Mouse (Mus musculus): Measurements from ENCODE around the gene 1700003F12Rik. TPM values are rescaled to one million over a fixed set of nuclear protein-coding genes. Genes with fewer than 3 reads are reported as not detected.

1700003F12Rik gene
- polyA plus RNA-seq (2015; fragmentation: Nextera tagmentation; extraction: Ambion mirVana), result 1.8 and 2.2 TPM in 2 replicates

DNA sequence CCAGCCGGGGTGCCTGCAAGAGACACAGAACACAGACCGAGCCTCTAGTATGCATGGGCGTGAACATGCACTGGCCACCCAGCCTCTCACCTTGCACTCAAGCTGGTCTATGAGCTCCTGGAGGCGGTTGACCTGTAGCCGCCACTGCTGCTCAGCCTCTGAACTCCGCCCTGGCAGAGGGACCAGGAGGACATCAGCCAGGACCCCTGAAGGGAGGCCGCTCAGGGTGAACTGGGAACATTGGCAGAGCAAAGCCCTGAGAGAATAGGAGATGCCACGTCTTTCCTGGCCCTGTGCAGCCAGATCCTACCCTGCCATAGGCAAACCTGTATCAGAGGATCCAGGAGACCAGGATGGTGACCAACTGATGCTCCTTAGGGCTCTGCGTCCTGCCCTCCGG is at the start of gene 1700003F12Rik:
1700003F12Rik (plus strand) TSS at position 375 of the 400 bp plus-strand sequence.
- H3K27ac ChIP-seq (ENCODE audit: low read length), result no peak within 1 kb of the TSS
- H3K27me3 ChIP-seq (ENCODE audit: control insufficient read depth, insufficient read depth, low read depth, low read length), result peaks cover 27% of the 10 kb centered on the region
- ATAC-seq (ENCODE audit: low read depth), result no peak
- H3K9me3 ChIP-seq (replicated peaks; ENCODE audit: control insufficient read depth, low read length), result 0 out of 2 replicates have a peak, but pooled peaks cover 2% of the 10 kb centered on the region
- H3K4me1 ChIP-seq (ENCODE audit: control insufficient read depth, low read depth, low read length), result peaks cover 10% of the 10 kb centered on the region
- H3K4me2 ChIP-seq (ENCODE audit: low read depth, low read length), result no peak within 1 kb of the TSS
- no peaks in the 10 kb centered on the region for H3K36me3 ChIP-seq (ENCODE audit: control insufficient read depth, insufficient read depth)
- no peak within 1 kb of the TSS for H3K4me3 ChIP-seq (ENCODE audit: low read depth, low read length)
- H3K9ac ChIP-seq (ENCODE audit: low read depth, low read length), result no peak within 1 kb of the TSS
- 79% methylated on average over 10 of the region's 10 CpGs for WGBS (ENCODE audit: insufficient replicate concordance)

DNA sequence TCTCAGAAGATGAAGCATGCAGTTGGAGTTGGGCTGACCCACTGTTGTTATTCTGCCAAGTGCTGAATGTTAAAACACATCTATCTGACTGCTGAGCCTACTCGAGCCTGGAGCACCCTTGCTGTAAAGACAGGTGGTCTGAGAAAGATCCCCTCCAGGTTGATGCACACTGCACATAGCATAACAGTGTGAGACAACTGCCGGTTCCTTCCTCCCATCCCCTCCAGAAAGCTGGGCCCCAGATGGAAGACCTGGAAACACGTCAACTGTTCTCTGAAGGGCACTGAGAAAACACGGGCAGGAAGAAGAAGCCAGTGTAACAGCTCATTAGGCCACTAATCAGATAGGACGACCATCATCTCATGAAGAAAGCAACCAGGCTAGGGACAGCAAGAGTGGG is 48.3 kb upstream of the 1700003F12Rik start:
- H3K4me1 ChIP-seq (ENCODE audit: control insufficient read depth, low read depth, low read length), result no peaks in the 10 kb centered on the region
- H3K9ac ChIP-seq (ENCODE audit: low read depth, low read length), result no peak overlapping the region
- H3K4me3 ChIP-seq (ENCODE audit: low read depth, low read length), result no peak overlapping the region
- H3K4me2 ChIP-seq (ENCODE audit: low read depth, low read length), result no peak overlapping the region
- H3K9me3 ChIP-seq (replicated peaks; ENCODE audit: control insufficient read depth, low read length), result no peaks in the 10 kb centered on the region
- 49% methylated on average over 5 of the region's 5 CpGs for WGBS (ENCODE audit: insufficient replicate concordance)
- H3K27ac ChIP-seq (ENCODE audit: low read length), result no peak overlapping the region
- no peak for ATAC-seq (ENCODE audit: low read depth)
- H3K36me3 ChIP-seq (ENCODE audit: control insufficient read depth, insufficient read depth), result no peaks in the 10 kb centered on the region; the same call in 1 of the 2 replicates
- H3K27me3 ChIP-seq (ENCODE audit: control insufficient read depth, insufficient read depth, low read depth, low read length), result no peaks in the 10 kb centered on the region

DNA sequence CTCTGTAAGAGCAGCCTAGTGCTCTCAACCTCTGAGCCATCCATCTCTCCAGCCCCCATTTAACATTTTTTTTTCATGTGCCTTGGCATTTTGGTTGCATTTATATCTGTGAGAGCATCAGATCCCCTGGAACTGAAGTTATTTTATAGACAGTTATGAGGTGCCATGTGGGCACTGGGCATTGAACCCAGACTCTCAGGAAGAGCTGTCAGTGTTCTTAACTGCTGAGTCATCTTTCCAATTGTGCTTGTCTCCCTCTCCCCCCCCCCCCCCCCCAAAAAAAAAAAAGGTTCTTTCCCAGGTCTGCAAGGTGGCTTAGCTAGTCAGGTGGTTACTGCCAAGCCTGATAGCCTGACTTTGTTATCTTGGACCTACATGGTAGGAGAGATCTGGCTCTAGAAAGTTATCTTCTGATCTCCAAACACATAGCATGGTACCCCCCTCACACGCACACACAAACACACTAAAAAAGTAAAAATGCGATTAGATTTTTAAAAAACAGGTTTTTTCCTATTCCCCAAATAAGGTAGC is 47.1 kb upstream of the 1700003F12Rik start:
- Histone ChIP-seq H3K4me3 (ENCODE audit: low read depth, low read length) (no peak overlapping the region), H3K9me3 (replicated peaks; ENCODE audit: control insufficient read depth, low read length) (no peaks in the 10 kb centered on the region), H3K27me3 (ENCODE audit: control insufficient read depth, insufficient read depth, low read depth, low read length) (no peaks in the 10 kb centered on the region), H3K4me1 (ENCODE audit: control insufficient read depth, low read depth, low read length) (no peaks in the 10 kb centered on the region), H3K36me3 (ENCODE audit: control insufficient read depth, insufficient read depth) (no peaks in the 10 kb centered on the region; the same call in 1 of the 2 replicates), H3K9ac (ENCODE audit: low read depth, low read length) (no peak overlapping the region), H3K4me2 (ENCODE audit: low read depth, low read length) (no peak overlapping the region), H3K27ac (ENCODE audit: low read length) (no peak overlapping the region)
- WGBS (ENCODE audit: insufficient replicate concordance), result 49% methylated on average over 2 of the region's 2 CpGs
- peak; percentile 47; the same call in 1 of the 2 replicates for ATAC-seq (ENCODE audit: low read depth)

- WGBS (ENCODE audit: insufficient replicate concordance), result 81% methylated on average over 3 of the region's 3 CpGs
- Histone ChIP-seq H3K4me3 (ENCODE audit: low read depth, low read length) (no peak overlapping the region), H3K36me3 (ENCODE audit: control insufficient read depth, insufficient read depth) (no peaks in the 10 kb centered on the region; the same call in 1 of the 2 replicates), H3K27me3 (ENCODE audit: control insufficient read depth, insufficient read depth, low read depth, low read length) (no peaks in the 10 kb centered on the region), H3K9me3 (replicated peaks; ENCODE audit: control insufficient read depth, low read length) (no peaks in the 10 kb centered on the region), H3K27ac (ENCODE audit: low read length) (no peak overlapping the region), H3K4me2 (ENCODE audit: low read depth, low read length) (no peak overlapping the region), H3K4me1 (ENCODE audit: control insufficient read depth, low read depth, low read length) (no peaks in the 10 kb centered on the region), H3K9ac (ENCODE audit: low read depth, low read length) (no peak overlapping the region)
- ATAC-seq (ENCODE audit: low read depth), result no peak
Measured at GRCm38 (mm10) chr2:154500758-154501157, 46.1 kb upstream of the 1700003F12Rik start.

GRCm38 (mm10) chr2:154507076-154507475 is 39.8 kb upstream of the 1700003F12Rik start:
- no peaks in the 10 kb centered on the region for H3K9me3 ChIP-seq (replicated peaks; ENCODE audit: control insufficient read depth, low read length)
- ATAC-seq (ENCODE audit: low read depth), result no peak
- no peak overlapping the region for H3K27ac ChIP-seq (ENCODE audit: low read length)
- H3K9ac ChIP-seq (ENCODE audit: low read depth, low read length), result no peak overlapping the region
- H3K36me3 ChIP-seq (ENCODE audit: control insufficient read depth, insufficient read depth), result no peaks in the 10 kb centered on the region; the same call in 1 of the 2 replicates
- WGBS (ENCODE audit: insufficient replicate concordance), result 71% methylated on average over 2 of the region's 2 CpGs
- no peaks in the 10 kb centered on the region for H3K27me3 ChIP-seq (ENCODE audit: control insufficient read depth, insufficient read depth, low read depth, low read length)
- no peak overlapping the region for H3K4me3 ChIP-seq (ENCODE audit: low read depth, low read length)
- H3K4me1 ChIP-seq (ENCODE audit: control insufficient read depth, low read depth, low read length), result peaks cover 6% of the 10 kb centered on the region
- H3K4me2 ChIP-seq (ENCODE audit: low read depth, low read length), result no peak overlapping the region

DNA sequence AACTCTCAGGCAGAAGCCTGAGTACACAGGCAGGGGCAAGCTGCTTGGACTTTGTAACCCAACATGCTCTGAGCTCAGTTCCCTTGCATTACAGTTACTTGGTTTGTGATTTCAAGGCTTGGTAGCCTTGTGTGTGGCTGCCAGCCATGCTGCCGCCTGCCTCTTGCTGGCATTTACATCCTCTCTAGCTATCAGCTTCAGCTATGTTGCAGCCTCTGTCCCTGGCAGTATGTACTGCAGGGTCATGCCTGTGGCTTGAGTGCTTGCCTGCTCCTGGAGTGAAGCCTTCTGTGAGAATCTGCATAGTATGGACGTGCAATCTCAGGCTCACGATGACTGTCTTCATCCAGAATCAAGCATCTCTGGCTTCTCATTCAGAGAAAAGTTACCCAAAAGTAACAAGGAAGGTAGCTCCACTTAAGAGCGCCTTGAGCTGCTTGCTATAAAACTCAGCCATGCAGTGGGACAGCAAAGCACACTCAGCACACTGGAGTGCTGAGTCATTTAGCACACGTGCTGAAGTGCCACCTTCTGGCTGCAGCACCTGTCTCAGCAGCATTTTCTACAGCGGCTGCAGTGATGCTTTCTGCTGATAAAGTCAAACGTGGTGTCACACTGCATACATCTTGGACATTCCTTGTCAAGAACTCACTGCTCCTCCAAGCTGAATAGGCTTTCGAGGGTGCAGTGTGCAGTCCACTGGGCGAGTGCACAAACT is 39.2 kb upstream of the 1700003F12Rik start:
- ATAC-seq (ENCODE audit: low read depth), result peak; percentile 58
- H3K27ac ChIP-seq (ENCODE audit: low read length), result no peak overlapping the region
- H3K9ac ChIP-seq (ENCODE audit: low read depth, low read length), result no peak overlapping the region
- no peaks in the 10 kb centered on the region for H3K27me3 ChIP-seq (ENCODE audit: control insufficient read depth, insufficient read depth, low read depth, low read length)
- no peaks in the 10 kb centered on the region; the same call in 1 of the 2 replicates for H3K36me3 ChIP-seq (ENCODE audit: control insufficient read depth, insufficient read depth)
- no peak overlapping the region for H3K4me3 ChIP-seq (ENCODE audit: low read depth, low read length)
- H3K4me2 ChIP-seq (ENCODE audit: low read depth, low read length), result no peak overlapping the region
- 46% methylated on average over 9 of the region's 9 CpGs for WGBS (ENCODE audit: insufficient replicate concordance)
- H3K4me1 ChIP-seq (ENCODE audit: control insufficient read depth, low read depth, low read length), result peaks cover 6% of the 10 kb centered on the region
- no peaks in the 10 kb centered on the region for H3K9me3 ChIP-seq (replicated peaks; ENCODE audit: control insufficient read depth, low read length)

DNA sequence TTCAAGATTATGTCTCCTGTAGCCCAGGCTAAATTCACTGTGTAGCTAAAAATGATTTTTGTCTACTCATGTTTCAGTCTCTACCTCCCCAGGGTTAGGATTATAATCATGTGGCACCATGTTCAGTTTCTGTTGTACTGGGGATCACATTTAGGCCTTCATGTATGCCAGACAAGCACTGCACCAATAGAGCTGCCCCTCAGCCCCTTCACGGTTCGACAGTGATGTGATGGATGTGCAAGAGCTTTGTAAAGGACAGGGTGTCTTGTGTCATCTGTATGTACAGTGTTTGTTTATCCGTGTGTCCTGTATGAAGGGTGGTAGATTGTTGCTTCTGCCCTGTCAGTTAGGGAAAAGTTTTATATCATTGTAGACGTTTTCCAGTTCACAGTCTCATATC is 38.4 kb upstream of the 1700003F12Rik start:
- no peak overlapping the region for H3K4me3 ChIP-seq (ENCODE audit: low read depth, low read length)
- no peaks in the 10 kb centered on the region for H3K9me3 ChIP-seq (replicated peaks; ENCODE audit: control insufficient read depth, low read length)
- H3K27ac ChIP-seq (ENCODE audit: low read length), result no peak overlapping the region
- no peak overlapping the region for H3K9ac ChIP-seq (ENCODE audit: low read depth, low read length)
- WGBS (ENCODE audit: insufficient replicate concordance), result 80% methylated on average over 4 of the region's 4 CpGs
- no peaks in the 10 kb centered on the region for H3K27me3 ChIP-seq (ENCODE audit: control insufficient read depth, insufficient read depth, low read depth, low read length)
- no peaks in the 10 kb centered on the region; the same call in 1 of the 2 replicates for H3K36me3 ChIP-seq (ENCODE audit: control insufficient read depth, insufficient read depth)
- ATAC-seq (ENCODE audit: low read depth), result no peak
- H3K4me2 ChIP-seq (ENCODE audit: low read depth, low read length), result no peak overlapping the region
- H3K4me1 ChIP-seq (ENCODE audit: control insufficient read depth, low read depth, low read length), result peaks cover 6% of the 10 kb centered on the region

GRCm38 (mm10) chr2:154510141-154510540 is 36.7 kb upstream of the 1700003F12Rik start:
- Histone ChIP-seq H3K4me1 (ENCODE audit: control insufficient read depth, low read depth, low read length) (peaks cover 6% of the 10 kb centered on the region), H3K9me3 (replicated peaks; ENCODE audit: control insufficient read depth, low read length) (no peaks in the 10 kb centered on the region), H3K4me3 (ENCODE audit: low read depth, low read length) (no peak overlapping the region), H3K9ac (ENCODE audit: low read depth, low read length) (no peak overlapping the region), H3K27ac (ENCODE audit: low read length) (no peak overlapping the region), H3K27me3 (ENCODE audit: control insufficient read depth, insufficient read depth, low read depth, low read length) (no peaks in the 10 kb centered on the region), H3K4me2 (ENCODE audit: low read depth, low read length) (no peak overlapping the region), H3K36me3 (ENCODE audit: control insufficient read depth, insufficient read depth) (no peaks in the 10 kb centered on the region; the same call in 1 of the 2 replicates)
- ATAC-seq (ENCODE audit: low read depth), result no peak
- WGBS (ENCODE audit: insufficient replicate concordance), result 81% methylated on average over 3 of the region's 3 CpGs

DNA sequence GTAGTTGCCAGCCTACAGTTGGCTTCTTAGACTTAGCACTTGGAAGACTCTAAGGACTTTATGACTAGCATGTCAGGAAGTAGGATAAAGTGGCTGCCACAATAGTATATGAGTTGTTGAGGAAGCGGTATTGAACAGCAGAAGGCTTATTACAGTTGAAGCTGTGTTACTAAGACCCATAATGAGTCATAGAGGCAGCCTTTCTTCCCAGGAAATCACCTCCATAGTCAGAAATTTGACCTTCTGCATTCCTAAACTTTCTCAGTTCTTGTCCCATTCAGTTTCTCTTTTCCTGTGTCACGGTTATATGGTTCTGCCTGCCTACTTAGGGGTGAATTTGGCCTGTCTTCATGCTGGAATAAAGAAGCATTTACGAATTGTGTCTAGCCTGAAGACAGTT is 29.9 kb upstream of the 1700003F12Rik start:
- H3K4me1 ChIP-seq (ENCODE audit: control insufficient read depth, low read depth, low read length), result no peaks in the 10 kb centered on the region
- 68% methylated on average over 3 of the region's 3 CpGs for WGBS (ENCODE audit: insufficient replicate concordance)
- no peak overlapping the region for H3K4me2 ChIP-seq (ENCODE audit: low read depth, low read length)
- no peaks in the 10 kb centered on the region for H3K36me3 ChIP-seq (ENCODE audit: control insufficient read depth, insufficient read depth)
- no peaks in the 10 kb centered on the region for H3K27me3 ChIP-seq (ENCODE audit: control insufficient read depth, insufficient read depth, low read depth, low read length)
- ATAC-seq (ENCODE audit: low read depth), result no peak
- no peak overlapping the region for H3K27ac ChIP-seq (ENCODE audit: low read length)
- H3K9ac ChIP-seq (ENCODE audit: low read depth, low read length), result no peak overlapping the region
- H3K4me3 ChIP-seq (ENCODE audit: low read depth, low read length), result no peak overlapping the region
- H3K9me3 ChIP-seq (replicated peaks; ENCODE audit: control insufficient read depth, low read length), result no peaks in the 10 kb centered on the region
